Mouse (Mus musculus) liver, embryonic 14.5 days (tissue): ENCODE data around the gene Agpat4.

Experiments
- CTCF ChIP-seq: IDR thresholded peaks from 2 replicates; pipeline ENCODE4 v1.5.1; 2016; ENCODE audit warnings: antibody characterized with exemption, low read depth, control low read depth
- EP300 ChIP-seq: IDR thresholded peaks from 2 replicates; pipeline ENCODE4 v1.6.1; 2016; ENCODE audit warnings: antibody characterized with exemption, low read depth

DNA sequence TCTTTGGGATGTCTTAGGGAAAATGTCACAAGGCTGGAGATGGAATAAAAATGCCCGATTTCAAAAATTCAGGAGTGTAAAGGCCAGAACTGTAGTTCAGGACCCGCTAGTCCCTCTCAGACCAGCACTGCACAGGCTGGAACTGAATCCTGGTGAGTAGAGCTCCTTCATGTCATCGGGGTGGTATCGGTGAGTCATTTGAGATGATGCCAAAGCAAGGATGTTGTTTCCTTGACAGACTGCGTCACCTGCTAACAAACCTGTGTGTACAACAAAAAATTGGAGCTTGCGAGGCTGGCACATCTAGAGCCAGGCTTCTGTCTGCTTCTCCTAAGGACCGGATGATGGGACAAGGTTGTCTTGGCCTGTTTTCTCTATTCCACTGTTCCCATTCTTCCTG, 13.1 kb downstream of the Agpat4 start:
- TF ChIP-seq CTCF (no peak), EP300 (no peak)
